Mouse (Mus musculus): ENCODE measurements around the gene Emilin1.

- TF ChIP-seq CTCF (conservative IDR thresholded peaks at IDR 0.05; ENCODE audit: low read length) (no peak), POU5F1 (IDR thresholded peaks at IDR 0.05; ENCODE audit: borderline replicate concordance, low read length) (no peak), NANOG (IDR thresholded peaks at IDR 0.05; ENCODE audit: borderline replicate concordance, low read length) (no peak)
Observed at GRCm38 (mm10) chr5:30910481-30910880, 2.7 kb upstream of the Emilin1 start.

Measured in E14TG2a.4 (cell line).